Mouse (Mus musculus) embryonic fibroblast, embryonic 13.5 days (primary cell): ENCODE data around the gene Ffar1.

Experiments
- CTCF ChIP-seq: IDR thresholded peaks from 2 replicates; pipeline ENCODE4 v1.5.1; 2011; ENCODE audit warnings: mild to moderate bottlenecking, control low read depth, low read length, moderate library complexity, borderline replicate concordance; ENCODE audit not compliant: insufficient read depth
- POLR2A ChIP-seq: IDR thresholded peaks from 2 replicates; pipeline ENCODE4 v1.6.1; 2011; ENCODE audit warnings: low read depth, mild to moderate bottlenecking, control low read depth, low read length, moderate library complexity

- no peak for TF ChIP-seq CTCF
- TF ChIP-seq POLR2A: no peak
Observed at GRCm38 (mm10) chr7:30829428-30829827, 31.9 kb downstream of the Ffar1 start.
